Mouse (Mus musculus) erythroid progenitor cell, adult 5-6 weeks (primary cell): ENCODE results near the gene Tfdp1. TPM values are rescaled to one million over a fixed set of nuclear protein-coding genes. Genes with fewer than 3 reads are reported as not detected.
A peak's percentile ranks its signal among the peaks of the same experiment; 100 is the strongest.
"Not testable (repeated sequence)": the region's sequence is repeated elsewhere in the genome, so short reads cannot be mapped to it uniquely, and the experiment has no call there.

Experiments
- ATAC-seq: replicated peaks from 2 replicates; pipeline ENCODE4 v1.8.0; 2016; ENCODE audit warnings: moderate number of reproducible peaks, mild to moderate bottlenecking, moderate TSS enrichment, inconsistent platforms; ENCODE audit not compliant: poor library complexity, low FRiP score, severe bottlenecking
- total RNA-seq, 2 experiments: library from RNA; stranded (forward) in 1 of 2; stranded (reverse) in 1 of 2; fragments of 150-400 nt in 1 of 2; fragments of 186-747, 209-891 nt in 1 of 2; gene quantifications; 2 replicates each; pipeline versions ENCODE4 v1.2.3 to v1.2.4; 2015 to 2017; ENCODE audit warnings: low replicate concordance in 2 of 2

Gene Tfdp1
- total RNA-seq (2015; ENCODE audit: low replicate concordance) = 141 and 154 TPM in 2 replicates
- 74.7 and 138 TPM in 2 replicates for total RNA-seq (2017; ENCODE audit: low replicate concordance)

- ATAC-seq = peak; percentile 85
Measured at GRCm38 (mm10) chr8:13338255-13338860, at the start of gene Tfdp1. Gene Tfdp1 (plus strand): TSS chr8:13338751.

GRCm38 (mm10) chr8:13292364-13292763 lies 46.2 kb upstream of the Tfdp1 start:
- ATAC-seq = peak; percentile 42; the same call in 1 of the 2 replicates

- no peak for ATAC-seq
Measured at GRCm38 (mm10) chr8:13293677-13294470, 44.7 kb upstream of the Tfdp1 start.

DNA sequence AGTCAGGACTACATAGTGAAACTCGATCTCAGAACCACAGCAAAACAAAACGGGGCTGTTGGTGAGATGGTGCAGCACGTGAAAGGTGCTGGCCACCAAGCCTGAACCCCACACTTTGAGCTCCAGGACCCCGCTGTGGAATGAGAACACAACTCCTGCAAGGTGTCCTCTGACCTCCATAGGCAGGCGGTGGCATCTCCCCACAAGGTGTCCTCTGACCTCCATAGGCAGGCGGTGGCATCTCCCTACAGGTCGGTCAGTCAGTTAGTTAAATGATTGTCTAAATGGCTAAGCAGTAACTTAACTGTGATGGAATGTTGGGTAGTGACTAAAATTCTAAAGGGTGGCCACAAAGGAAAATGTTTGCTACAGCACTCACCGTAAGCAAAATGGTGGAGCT lies 39.0 kb upstream of the Tfdp1 start:
- no peak for ATAC-seq

GRCm38 (mm10) chr8:13301036-13301435 lies 37.5 kb upstream of the Tfdp1 start:
- no peak for ATAC-seq

- no peak for ATAC-seq
Measured at GRCm38 (mm10) chr8:13305459-13305858, 33.1 kb upstream of the Tfdp1 start.

DNA sequence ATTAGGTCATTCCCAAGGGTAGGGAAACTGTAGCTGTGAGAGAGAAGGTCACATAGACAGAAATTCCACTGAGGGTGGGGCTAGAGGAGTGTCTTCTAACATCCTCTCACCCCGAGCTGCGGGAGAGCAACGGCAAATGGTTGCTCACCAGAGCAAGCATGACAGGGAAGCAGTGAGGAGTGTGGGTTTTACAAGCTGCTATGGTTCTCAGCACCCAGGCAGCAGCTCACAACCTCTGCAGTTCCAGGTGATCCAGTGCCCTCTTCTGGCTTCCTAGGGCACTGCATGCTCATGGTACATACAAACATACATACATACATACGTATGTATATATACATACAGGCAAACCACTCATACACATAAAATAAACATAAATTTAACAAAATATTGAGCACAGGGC lies 32.7 kb upstream of the Tfdp1 start:
- ATAC-seq = no peak

- no peak for ATAC-seq
Measured at GRCm38 (mm10) chr8:13306309-13306909, 32.1 kb upstream of the Tfdp1 start.

DNA sequence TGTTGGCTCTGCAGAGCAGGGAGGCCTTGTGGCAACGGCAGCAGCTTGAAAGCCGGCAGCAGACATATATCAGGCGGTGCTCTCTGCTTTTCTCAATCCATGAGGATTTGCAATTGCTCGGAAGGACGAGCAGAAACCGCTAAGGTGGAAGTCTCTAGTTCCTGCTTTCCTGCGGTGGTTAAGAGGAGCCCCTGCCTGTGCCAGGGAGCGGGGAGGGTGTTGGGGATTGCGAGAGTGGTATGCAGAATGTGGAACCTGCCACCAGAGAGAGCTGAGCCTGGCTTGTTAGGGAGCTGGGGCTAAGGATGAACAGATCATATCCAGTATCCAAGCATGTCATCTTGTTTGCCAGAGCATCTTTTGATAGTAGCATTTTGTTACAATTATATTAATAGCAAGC lies 31.6 kb upstream of the Tfdp1 start:
- ATAC-seq = no peak

GRCm38 (mm10) chr8:13314922-13315321 lies 23.6 kb upstream of the Tfdp1 start:
- ATAC-seq = no peak

DNA sequence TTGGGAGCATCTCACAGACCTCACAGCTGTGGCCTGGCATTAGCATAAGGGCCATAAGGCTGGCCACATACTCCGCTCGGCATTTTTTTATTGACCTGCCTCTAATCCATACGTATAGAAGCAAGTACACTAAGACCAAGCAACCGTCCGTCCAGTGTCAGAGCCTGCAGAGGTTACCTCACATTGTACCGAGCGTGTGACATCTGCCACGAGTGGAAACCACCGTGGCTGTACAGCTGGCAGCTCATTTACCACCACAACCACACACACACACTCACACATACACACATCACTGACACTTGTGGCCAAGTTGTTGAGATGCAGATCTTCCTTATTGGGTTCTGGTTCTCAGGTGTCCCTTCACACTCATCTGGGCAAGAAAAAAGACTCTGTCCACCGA lies 21.9 kb upstream of the Tfdp1 start:
- ATAC-seq = no peak

- ATAC-seq = no peak
Measured at GRCm38 (mm10) chr8:13326598-13326997, 12.0 kb upstream of the Tfdp1 start.

DNA sequence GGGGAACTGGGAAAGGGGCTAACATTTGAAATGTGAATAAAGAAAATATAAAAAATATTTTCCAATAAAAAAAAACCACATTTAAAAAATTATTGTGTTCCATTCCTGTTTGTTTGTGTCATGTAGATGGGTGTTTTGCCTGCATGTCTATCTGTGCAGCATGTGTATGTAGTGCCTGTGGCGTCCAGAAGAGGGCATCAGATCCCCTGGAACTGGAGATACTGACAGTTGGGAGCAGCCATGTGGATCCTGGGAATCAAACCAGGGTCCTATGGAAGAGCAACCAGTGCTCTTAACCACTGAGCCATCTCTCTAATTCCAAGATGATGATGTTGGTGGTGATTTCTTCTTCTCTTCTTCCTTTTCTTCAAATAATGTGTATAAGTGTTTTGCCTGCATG lies 3.9 kb upstream of the Tfdp1 start:
- no peak for ATAC-seq

GRCm38 (mm10) chr8:13337245-13337644 lies 1.3 kb upstream of the Tfdp1 start:
- ATAC-seq = not testable (repeated sequence)

DNA sequence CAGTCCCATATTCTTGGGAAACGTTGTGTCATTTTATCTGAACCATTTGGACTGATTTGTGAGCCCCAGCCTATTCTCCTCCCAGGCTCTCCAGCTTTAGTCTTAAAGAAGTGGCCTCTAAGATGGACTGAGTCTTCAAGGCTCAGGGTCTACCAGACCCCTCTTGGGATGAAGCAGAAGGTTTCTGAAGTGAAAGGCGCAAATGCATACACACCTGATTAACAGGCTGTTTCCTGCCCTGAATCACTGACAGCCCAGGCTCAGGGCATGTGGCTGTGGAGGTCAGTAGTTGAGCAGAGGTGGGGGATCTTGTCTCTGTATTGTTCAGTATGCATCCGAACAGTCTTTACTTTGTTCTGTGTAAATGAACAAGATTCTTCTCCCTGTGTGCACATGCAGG lies 873 bp upstream of the Tfdp1 start:
- ATAC-seq = no peak

DNA sequence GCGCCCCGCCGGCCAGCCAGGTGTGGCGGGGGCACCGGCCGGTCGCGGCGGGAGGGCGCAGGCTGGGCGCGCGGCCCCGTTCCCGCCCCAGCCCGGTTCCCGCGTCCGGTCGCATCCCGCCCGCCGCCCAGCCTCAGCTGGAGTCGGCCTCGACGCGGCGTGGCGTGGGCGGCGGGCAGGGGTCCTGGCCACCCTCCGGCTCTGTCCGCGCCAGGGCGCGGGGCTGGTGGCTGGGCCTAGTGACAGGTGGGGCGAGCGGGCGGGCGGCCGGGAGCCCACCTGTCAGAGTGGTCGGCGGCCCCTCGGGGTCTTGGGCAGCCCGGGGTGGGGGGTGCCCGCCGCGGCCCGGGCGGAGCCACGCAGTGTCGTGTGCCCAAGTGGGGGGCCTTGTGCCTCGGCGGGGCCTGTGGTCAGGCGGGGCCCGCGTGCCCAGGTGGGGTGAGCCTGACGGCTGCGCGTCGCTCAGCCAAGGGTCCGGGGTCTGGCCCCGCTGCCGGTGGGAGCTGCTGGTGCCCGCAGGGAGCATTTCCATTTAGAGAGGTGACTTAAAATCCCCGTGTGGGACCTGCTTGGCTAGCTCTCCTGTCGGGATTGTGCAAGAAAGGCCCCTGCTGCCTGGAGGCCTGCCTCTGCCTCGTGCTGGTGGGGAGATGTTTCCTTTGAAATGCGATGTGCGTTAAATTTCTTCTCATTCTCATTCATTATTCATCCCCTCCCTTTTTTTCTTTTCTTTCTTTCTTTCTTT lies 522 bp downstream of the Tfdp1 start:
- ATAC-seq = 0 out of 2 replicates have a peak, but pooled peaks have one; percentile 7

DNA sequence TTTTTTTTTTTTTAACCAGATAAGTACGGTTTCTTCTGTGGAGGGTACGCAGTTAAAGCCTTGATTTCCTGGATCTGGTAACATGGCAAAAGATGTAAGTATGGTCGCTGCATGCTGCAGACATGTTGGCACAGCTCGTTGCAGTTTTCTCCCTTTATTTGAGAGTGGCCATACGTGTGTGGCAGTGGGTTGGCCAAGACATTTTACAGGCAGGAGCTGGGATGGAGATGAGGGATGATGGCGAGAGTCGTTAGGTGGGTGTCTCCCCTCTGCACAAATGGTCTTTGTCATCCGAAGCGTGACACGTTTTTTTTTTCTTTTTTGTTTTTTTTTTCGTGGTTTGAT lies 1.1 kb downstream of the Tfdp1 start:
- no peak for ATAC-seq

- ATAC-seq = no peak
Measured at GRCm38 (mm10) chr8:13340650-13341049, 2.1 kb downstream of the Tfdp1 start.

DNA sequence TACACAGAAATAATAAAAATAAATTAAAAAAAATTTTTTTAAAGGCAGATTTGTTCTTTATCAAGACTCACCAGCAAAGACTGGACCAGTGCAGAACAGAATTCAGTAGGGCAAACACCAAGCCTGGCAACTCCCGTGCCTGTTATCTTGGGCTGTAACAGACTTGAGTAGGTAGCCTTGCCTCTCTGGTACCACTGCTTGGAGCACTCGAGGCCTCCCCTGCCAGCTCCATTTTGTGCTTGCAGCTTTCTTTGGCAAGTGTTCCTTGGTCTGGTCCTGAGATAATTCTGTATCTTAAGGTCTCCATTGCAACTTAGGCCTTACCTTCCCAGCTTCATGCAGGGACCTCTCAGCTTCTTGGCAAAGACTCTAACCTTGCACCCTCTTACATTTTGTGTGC lies 3.8 kb downstream of the Tfdp1 start:
- no peak for ATAC-seq

- ATAC-seq = no peak
Measured at GRCm38 (mm10) chr8:13343134-13343533, 4.6 kb downstream of the Tfdp1 start.
